Mouse (Mus musculus): ENCODE results near the gene Aspdh.

The Aspdh gene

DNA sequence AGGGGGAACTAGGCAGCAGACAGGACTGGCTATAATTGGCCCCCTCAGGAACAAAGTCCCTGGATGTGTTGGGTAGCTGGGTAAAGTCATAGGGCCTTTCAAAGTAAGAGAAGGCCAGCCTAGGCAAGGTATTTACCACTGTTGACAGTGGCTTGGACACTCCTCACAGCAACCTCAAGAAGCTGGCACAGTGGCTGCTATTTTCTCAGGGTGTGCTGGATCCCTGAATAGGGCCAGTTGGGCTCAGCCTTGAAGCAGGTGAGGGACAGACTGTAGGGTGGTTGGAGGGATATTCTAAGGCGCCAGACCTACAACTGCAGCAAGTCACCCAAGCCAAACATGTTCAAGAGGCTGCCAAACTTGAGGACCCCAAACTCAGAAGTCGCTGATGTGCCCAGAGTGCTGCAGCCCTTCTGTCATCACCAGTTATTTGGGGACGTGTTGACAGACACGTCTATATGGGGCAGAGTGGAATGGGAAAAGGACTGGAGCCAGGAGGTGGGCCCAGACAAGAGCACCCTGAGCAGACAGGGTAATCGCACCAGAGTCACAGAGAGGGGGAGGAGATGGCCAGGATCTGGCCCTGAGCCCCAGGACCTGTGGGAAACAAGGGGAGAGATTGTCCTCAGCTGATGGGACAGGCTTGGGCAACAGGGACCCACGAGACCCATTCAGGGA, 6.8 kb downstream of the Aspdh start:
- ATAC-seq (ENCODE audit: low TSS enrichment) = no peak

GRCm38 (mm10) chr7:44472558-44472885, 7.3 kb downstream of the Aspdh start:
- no peak for ATAC-seq (ENCODE audit: low TSS enrichment)

DNA sequence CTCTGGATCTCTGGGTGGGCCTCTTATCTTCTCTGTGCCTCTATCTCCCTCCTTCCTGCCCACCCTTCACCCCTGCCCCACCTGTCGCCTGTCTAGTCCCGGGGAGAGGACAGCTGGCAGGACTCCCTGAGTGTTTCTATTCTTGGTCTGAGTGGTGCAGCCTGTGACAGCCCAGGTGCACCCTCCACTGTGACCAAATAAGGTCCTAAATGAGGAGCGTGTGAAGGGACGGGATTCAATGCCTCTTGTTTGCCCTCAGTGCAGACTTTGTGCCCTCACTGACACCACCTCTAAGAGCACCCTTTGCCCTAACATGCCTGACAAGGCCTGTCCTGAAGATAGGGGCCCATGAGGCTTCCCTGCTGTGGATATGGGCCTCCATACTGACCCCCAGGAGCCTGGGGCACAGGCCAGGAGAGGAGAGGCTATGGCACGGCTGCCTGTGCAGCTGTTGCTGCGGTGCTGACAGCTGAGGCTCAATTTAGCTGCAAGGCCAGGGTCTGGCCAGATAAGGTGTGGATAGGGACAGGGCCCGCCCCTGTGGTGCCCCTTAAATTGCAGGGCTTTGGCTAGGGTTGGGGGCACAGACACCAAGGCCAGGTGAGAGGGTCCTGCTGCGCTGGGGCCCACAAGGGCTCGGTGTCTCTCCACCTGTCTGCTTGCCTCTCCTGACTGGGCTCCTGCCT, 7.9 kb downstream of the Aspdh start:
- no peak for ATAC-seq (ENCODE audit: low TSS enrichment)

GRCm38 (mm10) chr7:44474419-44474818, 9.2 kb downstream of the Aspdh start:
- peak; percentile 68 for ATAC-seq (ENCODE audit: low TSS enrichment)

GRCm38 (mm10) chr7:44475046-44475614, 9.9 kb downstream of the Aspdh start:
- ATAC-seq (ENCODE audit: low TSS enrichment) = 0 out of 2 replicates have a peak, but pooled peaks have one; percentile 18

- no peak for ATAC-seq (ENCODE audit: low TSS enrichment)
These were observed 17.7 kb downstream of the Aspdh start for GRCm38 (mm10) chr7:44482836-44483435.

GRCm38 (mm10) chr7:44484109-44484508, 18.9 kb downstream of the Aspdh start:
- no peak for ATAC-seq (ENCODE audit: low TSS enrichment)

- peak; percentile 53; the same call in 1 of the 2 replicates for ATAC-seq (ENCODE audit: low TSS enrichment)
These were observed 19.8 kb downstream of the Aspdh start for GRCm38 (mm10) chr7:44484841-44485571.

DNA sequence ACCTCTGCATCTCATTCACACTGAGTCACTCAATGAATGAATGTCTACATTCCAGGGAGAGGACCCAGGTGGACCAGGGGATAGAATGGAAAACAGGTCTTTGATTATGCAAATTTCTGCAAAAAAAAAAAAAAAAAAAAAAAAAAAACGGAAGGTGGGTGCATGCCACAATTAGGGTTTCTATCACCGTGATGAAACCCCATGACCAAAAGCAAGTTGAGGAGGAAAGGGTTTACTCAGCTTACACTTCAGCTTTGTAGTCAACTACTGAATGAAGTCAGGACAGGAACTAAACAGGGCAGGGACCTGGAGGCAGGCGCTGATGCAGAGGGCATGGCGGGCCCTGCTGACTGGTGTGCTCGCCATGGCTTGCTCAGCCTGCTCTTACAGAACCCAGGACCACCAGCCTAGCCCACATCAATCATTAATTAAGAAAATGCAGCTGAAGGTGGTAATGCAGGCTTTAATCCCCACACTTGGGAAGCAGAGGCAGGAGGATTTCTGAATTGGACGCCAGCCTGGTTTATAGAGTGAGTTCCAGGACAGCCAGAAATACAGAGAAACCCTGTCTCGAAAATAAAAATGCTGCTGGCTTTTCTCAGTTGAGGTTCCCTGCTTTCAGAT, 20.5 kb downstream of the Aspdh start:
- ATAC-seq (ENCODE audit: low TSS enrichment) = no peak

DNA sequence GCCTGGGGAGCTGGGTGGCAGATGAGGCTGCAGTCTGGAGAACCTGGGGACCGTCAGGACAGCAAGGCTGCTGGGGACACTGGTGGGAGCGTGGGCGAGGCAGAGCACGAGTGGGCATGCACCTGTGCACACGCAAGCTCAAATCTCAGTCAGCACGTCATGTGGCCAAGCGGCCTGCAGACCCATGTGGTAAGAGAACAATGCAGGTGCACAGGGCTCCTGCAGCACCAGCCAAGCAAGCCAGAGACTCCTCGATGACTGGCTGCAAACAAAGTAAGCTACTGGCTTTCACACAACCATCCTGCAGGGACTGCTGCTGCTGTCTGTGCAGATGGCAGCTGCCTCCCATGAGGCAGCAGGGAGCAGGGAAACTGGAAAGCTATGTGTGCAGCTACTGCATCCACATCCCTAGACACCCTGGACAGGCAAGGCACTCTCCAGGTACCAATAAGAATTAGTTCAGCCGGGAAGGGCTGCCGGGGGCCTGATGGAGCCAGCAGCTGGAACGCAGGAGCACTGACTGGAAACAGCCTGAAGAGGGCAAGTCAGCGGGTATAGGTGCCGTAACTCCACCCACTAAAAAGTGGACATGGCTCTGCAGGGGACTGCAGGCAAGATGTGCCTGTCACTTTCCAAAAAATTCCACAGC, 21.9 kb downstream of the Aspdh start:
- peak; percentile 62 for ATAC-seq (ENCODE audit: low TSS enrichment)

DNA sequence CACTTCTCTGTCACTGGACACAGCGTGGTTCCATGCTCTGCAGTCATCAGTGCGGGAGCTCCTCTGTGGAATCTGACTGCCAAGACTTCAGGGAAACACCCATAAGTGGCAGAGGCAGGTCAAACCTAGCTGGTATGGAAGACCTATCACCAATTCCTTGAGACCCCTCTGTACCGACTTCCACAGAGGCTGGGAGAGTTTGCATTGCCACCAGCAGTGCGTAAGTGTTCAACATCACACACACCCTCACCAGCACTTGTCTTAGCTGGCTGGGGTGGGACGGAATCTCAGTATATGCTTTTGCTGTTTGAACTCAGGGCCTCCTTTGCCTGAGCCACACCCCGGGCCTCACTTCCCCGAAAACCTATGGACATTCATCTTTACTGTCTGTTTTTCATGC, 22.7 kb downstream of the Aspdh start:
- no peak for ATAC-seq (ENCODE audit: low TSS enrichment)

- no peak for ATAC-seq (ENCODE audit: low TSS enrichment)
These were observed 23.4 kb downstream of the Aspdh start for GRCm38 (mm10) chr7:44488545-44488944.

DNA sequence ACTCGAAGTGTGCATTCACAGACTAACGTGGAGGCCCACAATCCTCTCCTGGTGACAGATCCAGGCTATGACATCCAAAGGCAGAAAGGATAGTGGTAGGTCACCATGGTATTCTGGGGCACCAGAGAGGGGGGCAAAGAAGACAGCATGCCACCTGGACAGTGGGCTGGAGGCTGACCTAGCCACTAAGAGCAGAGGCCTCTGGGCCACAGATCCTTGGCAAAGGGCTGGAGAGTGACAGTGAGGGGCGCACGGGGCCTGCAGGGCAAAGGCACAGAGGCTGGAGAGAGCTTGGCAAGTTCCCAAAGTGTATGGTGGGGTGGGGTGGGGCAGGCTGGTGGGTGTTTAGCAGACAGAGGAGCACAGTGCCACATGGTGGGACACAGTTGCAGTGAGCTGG, 25.1 kb downstream of the Aspdh start:
- no peak for ATAC-seq (ENCODE audit: low TSS enrichment)

- no peak for ATAC-seq (ENCODE audit: low TSS enrichment)
These were observed 26.2 kb downstream of the Aspdh start for GRCm38 (mm10) chr7:44491391-44491790.

DNA sequence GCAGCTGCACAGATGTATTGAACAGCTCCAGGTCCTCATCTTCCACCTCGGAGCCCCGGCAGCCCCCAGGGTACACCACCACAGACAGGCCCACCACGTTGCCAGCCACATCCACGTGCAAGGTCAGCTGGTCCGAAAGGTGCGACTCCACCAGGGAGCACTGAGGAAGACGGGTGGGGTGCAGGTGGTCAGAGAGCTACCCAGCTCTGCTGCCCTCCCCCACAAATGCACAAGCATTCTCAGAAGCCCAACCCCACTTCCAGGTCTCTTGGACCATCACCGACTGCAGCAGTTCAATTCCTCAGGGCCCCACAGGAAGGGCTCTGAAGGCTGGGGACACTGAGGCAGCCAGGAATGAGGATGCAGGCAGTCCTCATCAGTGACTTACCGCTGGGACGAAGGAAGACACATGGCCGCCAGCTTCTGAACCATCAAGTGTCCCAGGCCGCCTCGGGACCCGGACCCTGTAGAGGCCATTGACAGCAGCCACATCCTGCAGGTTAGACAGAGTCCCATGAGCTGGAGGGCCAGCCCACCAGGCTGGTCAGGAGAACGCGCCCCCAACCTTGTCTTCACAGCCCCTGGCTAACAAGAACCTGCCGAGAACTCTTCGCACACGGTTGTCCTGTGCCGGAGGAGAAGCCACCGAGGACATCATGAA, 27.1 kb downstream of the Aspdh start:
- no peak for ATAC-seq (ENCODE audit: low TSS enrichment)

DNA sequence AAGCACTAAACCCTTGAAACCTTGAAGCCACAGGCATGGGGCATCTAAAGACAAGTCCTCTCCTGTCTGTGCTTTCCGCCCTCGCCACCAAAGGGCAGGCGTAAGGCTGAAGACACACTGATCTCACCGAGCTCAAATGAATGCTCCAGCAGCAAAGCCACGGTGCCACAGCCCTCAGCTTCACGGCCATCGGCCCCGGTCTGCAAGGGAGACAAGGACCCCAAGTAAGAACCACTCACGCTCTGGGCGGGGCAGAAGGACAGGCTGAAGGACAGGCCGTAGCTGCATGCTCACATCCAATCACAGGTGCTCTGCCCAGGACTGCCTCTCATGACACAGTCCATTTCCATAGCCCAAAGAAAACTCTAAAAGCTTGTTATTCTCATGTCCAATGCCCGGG, 29.5 kb downstream of the Aspdh start:
- no peak for ATAC-seq (ENCODE audit: low TSS enrichment)

GRCm38 (mm10) chr7:44495086-44495485, 29.9 kb downstream of the Aspdh start:
- no peak for ATAC-seq (ENCODE audit: low TSS enrichment)

GRCm38 (mm10) chr7:44495992-44496770, 31.0 kb downstream of the Aspdh start, which contains the start of the genes Emc10 and Fam71e1:
TSS of gene Emc10 (minus strand) at chr7:44496529.
TSS of gene Fam71e1 (plus strand) at chr7:44496581.
- peak; percentile 92 for ATAC-seq (ENCODE audit: low TSS enrichment)

- no peak for ATAC-seq (ENCODE audit: low TSS enrichment)
These were observed 31.5 kb downstream of the Aspdh start for GRCm38 (mm10) chr7:44496771-44497109.
